Mouse (Mus musculus): ENCODE data around the gene Hcar2. TPM values are rescaled to one million over a fixed set of nuclear protein-coding genes. Genes with fewer than 3 reads are reported as not detected.
A peak's percentile ranks its signal among the peaks of the same experiment; 100 is the strongest.

The Hcar2 gene
- total and polyA plus RNA-seq, 3 experiments: not detected

GRCm38 (mm10) chr5:123862374-123863350 is 2.6 kb downstream of the Hcar2 start:
- no peaks in the 10 kb centered on the region; a peak in 2 of 4 replicates for H3K27me3 ChIP-seq (ENCODE audit: control insufficient read depth in 1 of 2, insufficient read depth in 2 of 2, low read length in 2 of 2)
- no peaks in the 10 kb centered on the region for H3K9me3 ChIP-seq (replicated peaks; ENCODE audit: insufficient read depth, low read length)
- no peak overlapping the region for H3K4me3 ChIP-seq (ENCODE audit: control insufficient read depth in 1 of 2, insufficient read depth in 1 of 2, low read depth in 2 of 2, low read length in 2 of 2)
- no peaks in the 10 kb centered on the region for H3K4me1 ChIP-seq (ENCODE audit: control insufficient read depth in 1 of 2, insufficient read depth in 2 of 2, low read length in 2 of 2)
- no peak overlapping the region for H3K9ac ChIP-seq (ENCODE audit: control insufficient read depth, low read depth, low read length, poor library complexity, severe bottlenecking)
- TF ChIP-seq ZNF384 (IDR thresholded peaks at IDR 0.05; ENCODE audit: low read depth, low read length) (peak; percentile 49; the same call in 1 of the 2 replicates), MXI1 (IDR thresholded peaks at IDR 0.05; ENCODE audit: low read depth, low read length) (no peak)
- no peaks in the 10 kb centered on the region; a peak in 1 of 4 replicates for H3K36me3 ChIP-seq (ENCODE audit: control insufficient read depth in 1 of 2, insufficient read depth in 2 of 2, low read length in 2 of 2)
- DNase-seq (ENCODE audit: low read depth, low spot score): no peak
- H3K79me2 ChIP-seq (ENCODE audit: control insufficient read depth, insufficient read depth, low read length, poor library complexity): no peaks in the 10 kb centered on the region
- no peak overlapping the region for H3K27ac ChIP-seq (ENCODE audit: control insufficient read depth, low read depth, low read length)

- H3K9me3 ChIP-seq (replicated peaks; ENCODE audit: insufficient read depth, low read length): no peaks in the 10 kb centered on the region
- H3K4me3 ChIP-seq (ENCODE audit: control insufficient read depth in 1 of 2, insufficient read depth in 1 of 2, low read depth in 2 of 2, low read length in 2 of 2): no peak overlapping the region
- no peaks in the 10 kb centered on the region for H3K4me1 ChIP-seq (ENCODE audit: control insufficient read depth in 1 of 2, insufficient read depth in 2 of 2, low read length in 2 of 2)
- H3K27me3 ChIP-seq (ENCODE audit: control insufficient read depth in 1 of 2, insufficient read depth in 2 of 2, low read length in 2 of 2): no peaks in the 10 kb centered on the region; a peak in 2 of 4 replicates
- no peaks in the 10 kb centered on the region for H3K79me2 ChIP-seq (ENCODE audit: control insufficient read depth, insufficient read depth, low read length, poor library complexity)
- H3K9ac ChIP-seq (ENCODE audit: control insufficient read depth, low read depth, low read length, poor library complexity, severe bottlenecking): no peak overlapping the region
- no peaks in the 10 kb centered on the region; a peak in 1 of 4 replicates for H3K36me3 ChIP-seq (ENCODE audit: control insufficient read depth in 1 of 2, insufficient read depth in 2 of 2, low read length in 2 of 2)
- DNase-seq (ENCODE audit: low read depth, low spot score): no peak
- no peak overlapping the region for H3K27ac ChIP-seq (ENCODE audit: control insufficient read depth, low read depth, low read length)
- TF ChIP-seq MYC (IDR thresholded peaks at IDR 0.05; ENCODE audit: low read depth, low read length) (no peak), USF2 (IDR thresholded peaks at IDR 0.05; ENCODE audit: borderline replicate concordance in 1 of 2, insufficient read depth in 1 of 2, low read depth in 1 of 2, low read length in 2 of 2) (no peak), CTCF (IDR thresholded peaks at IDR 0.05 in 2 of 3, conservative IDR thresholded peaks at IDR 0.05 in 1 of 3; ENCODE audit: control insufficient read depth in 1 of 3, insufficient read depth in 1 of 3, low read depth in 2 of 3, low read length in 3 of 3, poor library complexity in 1 of 3, severe bottlenecking in 1 of 3) (no peak), JUND (IDR thresholded peaks at IDR 0.05; ENCODE audit: low read depth, low read length) (no peak), UBTF (IDR thresholded peaks at IDR 0.05; ENCODE audit: borderline replicate concordance, insufficient read depth, low read depth, low read length) (no peak), GATA1 (IDR thresholded peaks at IDR 0.05; ENCODE audit: low read depth, low read length) (no peak), TAL1 (IDR thresholded peaks at IDR 0.05; ENCODE audit: low read length) (no peak), MEF2A (IDR thresholded peaks at IDR 0.05; ENCODE audit: extremely low read depth, insufficient replicate concordance, low read depth, low read length, poor library complexity, severe bottlenecking) (no peak), RCOR1 (IDR thresholded peaks at IDR 0.05; ENCODE audit: low read depth, low read length) (no peak), SIN3A (IDR thresholded peaks at IDR 0.05; ENCODE audit: low read length) (no peak), CHD2 (IDR thresholded peaks at IDR 0.05; ENCODE audit: low read length) (no peak), E2F4 (IDR thresholded peaks at IDR 0.05; ENCODE audit: borderline replicate concordance, low read depth, low read length) (no peak), EP300 (IDR thresholded peaks at IDR 0.05; ENCODE audit: low read depth in 1 of 2, low read length in 2 of 2) (no peak), POLR2A (IDR thresholded peaks at IDR 0.05; ENCODE audit: control insufficient read depth in 1 of 2, insufficient read depth in 1 of 2, low read depth in 1 of 2, low read length in 2 of 2, poor library complexity in 1 of 2) (no peak)
Measured at GRCm38 (mm10) chr5:123858798-123859197, 6.5 kb downstream of the Hcar2 start.

Measured in MEL (cell line).